Mouse (Mus musculus): ENCODE measurements around the gene Ttc23. TPM values are rescaled to one million over a fixed set of nuclear protein-coding genes. Genes with fewer than 3 reads are reported as not detected.

Gene Ttc23
- polyA plus RNA-seq, 1 experiment from 2014 or later: 14.4 TPM

- TF ChIP-seq EP300 (IDR thresholded peaks at IDR 0.05): no peak
- TF ChIP-seq CTCF (IDR thresholded peaks at IDR 0.05): no peak
Observed at GRCm38 (mm10) chr7:67683006-67683405, 35.8 kb downstream of the Ttc23 start.

GRCm38 (mm10) chr7:67686545-67686944 is 39.3 kb downstream of the Ttc23 start:
- H3K27ac ChIP-seq (ENCODE audit: low read length): no peak overlapping the region
- H3K36me3 ChIP-seq (ENCODE audit: insufficient read depth, low read length): 0 out of 2 replicates have a peak, but pooled peaks cover 3% of the 10 kb centered on the region
- DNase-seq (ENCODE audit: low spot score) (peak; percentile 54), ATAC-seq (no peak)
- 70% methylated on average over 3 of the region's 3 CpGs for WGBS
- H3K4me2 ChIP-seq (replicated peaks; ENCODE audit: low read depth, low read length): no peak overlapping the region
- TF ChIP-seq CTCF (IDR thresholded peaks at IDR 0.05): peak; percentile 56
- TF ChIP-seq EP300 (IDR thresholded peaks at IDR 0.05): no peak
- peaks cover 7% of the 10 kb centered on the region for H3K4me1 ChIP-seq (ENCODE audit: insufficient read depth, low read depth, low read length)
- no peak overlapping the region for H3K9ac ChIP-seq (replicated peaks; ENCODE audit: low read depth)
- no peak overlapping the region for H3K4me3 ChIP-seq (ENCODE audit: low read depth, low read length)
- H3K9me3 ChIP-seq (ENCODE audit: low read length): no peaks in the 10 kb centered on the region
- no peaks in the 10 kb centered on the region for H3K27me3 ChIP-seq (replicated peaks; ENCODE audit: insufficient read depth, low read length)

More at GRCm38 (mm10) chr7:67683006-67683405, 35.8 kb downstream of the Ttc23 start:
- no peaks in the 10 kb centered on the region for H3K27me3 ChIP-seq (replicated peaks; ENCODE audit: insufficient read depth, low read length)
- no peak overlapping the region for H3K27ac ChIP-seq (ENCODE audit: low read length)
- WGBS: 83% methylated on average over 16 of the region's 16 CpGs
- H3K4me1 ChIP-seq (ENCODE audit: insufficient read depth, low read depth, low read length): no peaks in the 10 kb centered on the region
- H3K4me3 ChIP-seq (ENCODE audit: low read depth, low read length): no peak overlapping the region
- 0 out of 2 replicates have a peak, but pooled peaks cover 3% of the 10 kb centered on the region for H3K36me3 ChIP-seq (ENCODE audit: insufficient read depth, low read length)
- no peak overlapping the region for H3K9ac ChIP-seq (replicated peaks; ENCODE audit: low read depth)
- H3K4me2 ChIP-seq (replicated peaks; ENCODE audit: low read depth, low read length): no peak overlapping the region
- DNase-seq (ENCODE audit: low spot score) (no peak), ATAC-seq (no peak)
- no peaks in the 10 kb centered on the region for H3K9me3 ChIP-seq (ENCODE audit: low read length)

- 27% methylated on average over 3 of the region's 3 CpGs for WGBS
- peak; percentile 72 for ATAC-seq
- Histone ChIP-seq H3K9me3 (ENCODE audit: low read length) (no peaks in the 10 kb centered on the region), H3K4me2 (replicated peaks; ENCODE audit: low read depth, low read length) (no peak overlapping the region), H3K4me3 (ENCODE audit: low read depth, low read length) (no peak overlapping the region), H3K36me3 (ENCODE audit: insufficient read depth, low read length) (no peaks in the 10 kb centered on the region), H3K9ac (replicated peaks; ENCODE audit: low read depth) (no peak overlapping the region), H3K4me1 (ENCODE audit: insufficient read depth, low read depth, low read length) (peaks cover 11% of the 10 kb centered on the region), H3K27me3 (replicated peaks; ENCODE audit: insufficient read depth, low read length) (no peaks in the 10 kb centered on the region), H3K27ac (ENCODE audit: low read length) (no peak overlapping the region)
- DNase-seq (ENCODE audit: low spot score): peak; percentile 76
- TF ChIP-seq CTCF (IDR thresholded peaks at IDR 0.05) (no peak), EP300 (IDR thresholded peaks at IDR 0.05) (0 out of 2 replicates have a peak, but pooled peaks have one; percentile 34)
Observed at GRCm38 (mm10) chr7:67688281-67688680, 41.1 kb downstream of the Ttc23 start.

GRCm38 (mm10) chr7:67689793-67690192 is 42.6 kb downstream of the Ttc23 start:
- Histone ChIP-seq H3K4me2 (replicated peaks; ENCODE audit: low read depth, low read length) (no peak overlapping the region), H3K9ac (replicated peaks; ENCODE audit: low read depth) (no peak overlapping the region), H3K4me3 (ENCODE audit: low read depth, low read length) (no peak overlapping the region), H3K27me3 (replicated peaks; ENCODE audit: insufficient read depth, low read length) (no peaks in the 10 kb centered on the region), H3K36me3 (ENCODE audit: insufficient read depth, low read length) (no peaks in the 10 kb centered on the region), H3K27ac (ENCODE audit: low read length) (peak overlapping the region; percentile 32; the same call in 1 of the 2 replicates), H3K9me3 (ENCODE audit: low read length) (no peaks in the 10 kb centered on the region), H3K4me1 (ENCODE audit: insufficient read depth, low read depth, low read length) (peaks cover 11% of the 10 kb centered on the region)
- no peak for ATAC-seq
- DNase-seq (ENCODE audit: low spot score): no peak
- 67% methylated on average over 7 of the region's 7 CpGs for WGBS
- no peak for TF ChIP-seq EP300 (IDR thresholded peaks at IDR 0.05)
- TF ChIP-seq CTCF (IDR thresholded peaks at IDR 0.05): no peak

- H3K27ac ChIP-seq (ENCODE audit: low read length): no peak overlapping the region
- H3K4me1 ChIP-seq (ENCODE audit: insufficient read depth, low read depth, low read length): peaks cover 11% of the 10 kb centered on the region
- no peaks in the 10 kb centered on the region for H3K27me3 ChIP-seq (replicated peaks; ENCODE audit: insufficient read depth, low read length)
- no peak for TF ChIP-seq EP300 (IDR thresholded peaks at IDR 0.05)
- TF ChIP-seq CTCF (IDR thresholded peaks at IDR 0.05): no peak
- no peak overlapping the region for H3K4me2 ChIP-seq (replicated peaks; ENCODE audit: low read depth, low read length)
- H3K9ac ChIP-seq (replicated peaks; ENCODE audit: low read depth): no peak overlapping the region
- 68% methylated on average over 6 of the region's 6 CpGs for WGBS
- DNase-seq (ENCODE audit: low spot score): no peak
- no peak for ATAC-seq
- H3K4me3 ChIP-seq (ENCODE audit: low read depth, low read length): no peak overlapping the region
- no peaks in the 10 kb centered on the region for H3K36me3 ChIP-seq (ENCODE audit: insufficient read depth, low read length)
- no peaks in the 10 kb centered on the region for H3K9me3 ChIP-seq (ENCODE audit: low read length)
Observed at GRCm38 (mm10) chr7:67691036-67691435, 43.8 kb downstream of the Ttc23 start.

- WGBS: 45% methylated on average over 3 of the region's 3 CpGs
- no peak for TF ChIP-seq EP300 (IDR thresholded peaks at IDR 0.05)
- TF ChIP-seq CTCF (IDR thresholded peaks at IDR 0.05): no peak
Observed at GRCm38 (mm10) chr7:67692141-67692540, 44.9 kb downstream of the Ttc23 start.

More at GRCm38 (mm10) chr7:67692141-67692540, 44.9 kb downstream of the Ttc23 start:
- Histone ChIP-seq H3K4me2 (replicated peaks; ENCODE audit: low read depth, low read length) (no peak overlapping the region), H3K4me1 (ENCODE audit: insufficient read depth, low read depth, low read length) (peaks cover 11% of the 10 kb centered on the region), H3K4me3 (ENCODE audit: low read depth, low read length) (no peak overlapping the region), H3K9ac (replicated peaks; ENCODE audit: low read depth) (no peak overlapping the region), H3K27ac (ENCODE audit: low read length) (no peak overlapping the region), H3K27me3 (replicated peaks; ENCODE audit: insufficient read depth, low read length) (no peaks in the 10 kb centered on the region), H3K36me3 (ENCODE audit: insufficient read depth, low read length) (no peaks in the 10 kb centered on the region), H3K9me3 (ENCODE audit: low read length) (no peaks in the 10 kb centered on the region)
- ATAC-seq (no peak), DNase-seq (ENCODE audit: low spot score) (no peak)
